Mouse (Mus musculus) megakaryocyte, embryonic 14.5 days (primary cell): ENCODE data around the gene Polrmt.
"Not testable (repeated sequence)": the region's sequence is repeated elsewhere in the genome, so short reads cannot be mapped to it uniquely, and the experiment has no call there.

Experiments
- FLI1 ChIP-seq: IDR thresholded peaks from 2 replicates; pipeline ENCODE4 v1.6.1; 2012; ENCODE audit warnings: low read length, inconsistent platforms, mixed read lengths
- GATA1 ChIP-seq: IDR thresholded peaks from 3 replicates; pipeline ENCODE4 v1.6.1; 2012; ENCODE audit warnings: mixed read lengths, low read length, inconsistent platforms, borderline replicate concordance

DNA sequence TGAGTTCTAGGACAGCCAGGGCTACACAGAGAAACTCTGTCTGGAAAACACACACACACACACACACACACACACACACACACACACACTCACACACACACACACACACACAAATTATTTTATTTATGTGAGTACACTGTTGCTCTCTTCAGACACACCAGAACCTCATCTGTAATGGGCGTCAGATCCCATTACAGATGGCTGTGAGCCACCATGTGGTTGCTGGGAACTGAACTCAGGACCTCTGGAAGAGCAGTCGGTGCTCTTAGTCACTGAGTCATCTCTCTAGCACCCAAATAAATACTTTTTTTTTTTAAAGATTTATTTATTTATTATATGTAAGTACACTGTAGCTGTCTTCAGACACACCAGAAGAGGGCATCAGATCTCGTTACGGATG lies 43.4 kb downstream of the Polrmt start:
- not testable (repeated sequence) for TF ChIP-seq GATA1, FLI1
